Mouse (Mus musculus): ENCODE results near the gene Bok.
"Not testable (repeated sequence)": the region's sequence is repeated elsewhere in the genome, so short reads cannot be mapped to it uniquely, and the experiment has no call there.

The Bok gene

GRCm38 (mm10) chr1:93685401-93686244 is at the start of gene Bok:
Gene Bok, plus strand, starts transcription at chr1:93685660.
- in situ Hi-C loops (cut with MboI), result no loop called here

- in situ Hi-C loops (cut with MboI), result loop anchor here (25.0 kb wide), 1 partner anchor 724 kb away; the partner anchor contains the start of genes Ankmy1, Dusp28 and Rnpepl1
Observed at GRCm38 (mm10) chr1:93636211-93636897, 49.1 kb upstream of the Bok start.

GRCm38 (mm10) chr1:93641978-93642377 is 43.5 kb upstream of the Bok start:
- in situ Hi-C loops (cut with MboI), result loop anchor here (25.0 kb wide), 1 partner anchor 730 kb away; the partner anchor contains the start of genes Ankmy1, Dusp28 and Rnpepl1

GRCm38 (mm10) chr1:93642692-93643091 is 42.8 kb upstream of the Bok start:
- in situ Hi-C loops (cut with MboI), result loop anchor here (25.0 kb wide), 1 partner anchor 730 kb away; the partner anchor contains the start of genes Ankmy1, Dusp28 and Rnpepl1

- in situ Hi-C loops (cut with MboI), result loop anchor here (25.0 kb wide), 1 partner anchor 737 kb away; the partner anchor contains the start of genes Ankmy1, Dusp28 and Rnpepl1
Observed at GRCm38 (mm10) chr1:93649604-93650172, 35.8 kb upstream of the Bok start.

GRCm38 (mm10) chr1:93654275-93654674 is 31.2 kb upstream of the Bok start:
- in situ Hi-C loops (cut with MboI), result no loop called here

GRCm38 (mm10) chr1:93654798-93655197 is 30.7 kb upstream of the Bok start:
- in situ Hi-C loops (cut with MboI), result no loop called here

GRCm38 (mm10) chr1:93656325-93657024 is 29.0 kb upstream of the Bok start:
- in situ Hi-C loops (cut with MboI), result no loop called here

GRCm38 (mm10) chr1:93657025-93657360 is 28.5 kb upstream of the Bok start:
- in situ Hi-C loops (cut with MboI), result no loop called here

- in situ Hi-C loops (cut with MboI), result not testable (repeated sequence)
Observed at GRCm38 (mm10) chr1:93658559-93658958, 26.9 kb upstream of the Bok start, which contains the start of gene Stk25. Gene Stk25, minus strand, starts transcription at chr1:93658659.

- in situ Hi-C loops (cut with MboI), result no loop called here
Observed at GRCm38 (mm10) chr1:93667760-93668400, 17.6 kb upstream of the Bok start.

GRCm38 (mm10) chr1:93668791-93669548 is 16.5 kb upstream of the Bok start:
- in situ Hi-C loops (cut with MboI), result no loop called here

GRCm38 (mm10) chr1:93669941-93670340 is 15.5 kb upstream of the Bok start:
- in situ Hi-C loops (cut with MboI), result no loop called here

- in situ Hi-C loops (cut with MboI), result no loop called here
Observed at GRCm38 (mm10) chr1:93672682-93673081, 12.8 kb upstream of the Bok start.

- in situ Hi-C loops (cut with MboI), result no loop called here
Observed at GRCm38 (mm10) chr1:93678386-93678785, 7.1 kb upstream of the Bok start.

GRCm38 (mm10) chr1:93679889-93680568 is 5.4 kb upstream of the Bok start:
- in situ Hi-C loops (cut with MboI), result no loop called here

- in situ Hi-C loops (cut with MboI), result no loop called here
Observed at GRCm38 (mm10) chr1:93686245-93686960, 943 bp downstream of the Bok start.

- in situ Hi-C loops (cut with MboI), result no loop called here
Observed at GRCm38 (mm10) chr1:93686961-93687320, 1.5 kb downstream of the Bok start.

GRCm38 (mm10) chr1:93688154-93688553 is 2.7 kb downstream of the Bok start:
- in situ Hi-C loops (cut with MboI), result no loop called here

Measured in mature B cell (primary cell).